1 mouse cellular context compared by ENCODE assay signal in the genomic region with DNA sequence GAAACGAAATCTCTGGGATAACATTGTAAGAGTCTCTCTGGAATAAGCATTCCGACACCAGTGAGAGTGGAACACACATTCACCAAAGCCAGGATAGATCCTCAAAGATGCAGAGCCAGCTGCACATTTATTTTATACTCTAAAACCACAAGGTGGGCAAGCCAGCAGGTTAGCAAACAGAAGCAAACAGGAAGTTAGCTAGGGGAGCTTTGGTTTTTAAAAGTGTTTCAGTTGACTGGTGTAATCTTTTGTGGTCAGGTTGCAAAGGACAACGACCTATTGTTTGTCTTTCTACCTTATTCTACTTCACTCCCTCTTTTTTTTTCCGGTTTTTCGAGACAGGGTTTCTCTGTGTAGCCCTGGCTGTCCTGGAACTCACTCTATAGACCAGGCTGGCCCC.
TF ChIP-seq lines count a peak whose summit lies in the region.

No protein-coding gene starts in this region.

TF ChIP-seq in MEL, 35 proteins besides CTCF, POLR2A, EP300 and RAD21 (continued from another document):
- no peak for TF ChIP-seq MAZ (IDR thresholded peaks at IDR 0.05; ENCODE audit: low read depth, low read length)
